Comparison of ENCODE assay signal across 8 mouse cellular contexts in genomic region chr17:6771661-6772489, GRCm38 (mm10). TPM values are rescaled to one million over a fixed set of nuclear protein-coding genes. Genes with fewer than 3 reads are reported as not detected.
DNase-seq lines count a peak whose midpoint lies in the region; ATAC-seq lines count a peak whose summit lies in the region.
"Had no signal": no experiment of that assay in that cellular context is flagged by ENCODE, and none has a peak within 500 bp of the region (broad histone marks: within the 10 kb centered on the region; RNA-seq: fewer than 3 reads in every experiment).

No protein-coding gene starts in this region.

- no peaks in the 10 kb centered on the region for H3K9me3 ChIP-seq in intestine, embryonic 14.5 days (ENCODE audit: control insufficient read depth, low read length)
- H3K9me3 ChIP-seq in intestine, embryonic 15.5 days, result no peaks in the 10 kb centered on the region
- H3K9me3 ChIP-seq in neural tube, embryonic 15.5 days (replicated peaks), result no peaks in the 10 kb centered on the region
- H3K9me3 ChIP-seq in embryonic facial prominence, embryonic 13.5 days, result no peaks in the 10 kb centered on the region
- no peaks in the 10 kb centered on the region for H3K9me3 ChIP-seq in stomach, embryonic 15.5 days

- DNase-seq in intestine, embryonic 14.5 days (ENCODE audit: low spot score), result no peak
- DNase-seq in neural tube, embryonic 10.5 days (ENCODE audit: extremely low spot score, low spot score), result no peak
- DNase-seq in layer of hippocampus, postnatal 14 days (ENCODE audit: low spot score in 2 of 2), result no peak
- DNase-seq: cerebellum, adult 11 months had no signal

- H3K27ac ChIP-seq in intestine, embryonic 14.5 days (ENCODE audit: low read depth), result peak overlapping the region; percentile 25; the same call in 1 of the 2 replicates
- no peak overlapping the region for H3K27ac ChIP-seq in intestine, embryonic 15.5 days
- H3K27ac ChIP-seq in neural tube, embryonic 15.5 days (replicated peaks), result peak overlapping the region; percentile 9; the same call in 1 of the 2 replicates
- peak overlapping the region; percentile 23 for H3K27ac ChIP-seq in embryonic facial prominence, embryonic 13.5 days
- peak overlapping the region; percentile 55 for H3K27ac ChIP-seq in stomach, embryonic 15.5 days

- no peaks in the 10 kb centered on the region for H3K36me3 ChIP-seq in intestine, embryonic 14.5 days (ENCODE audit: control insufficient read depth, insufficient read depth, low read length)
- H3K36me3 ChIP-seq in intestine, embryonic 15.5 days, result no peaks in the 10 kb centered on the region
- H3K36me3 ChIP-seq in neural tube, embryonic 15.5 days, result no peaks in the 10 kb centered on the region
- H3K36me3 ChIP-seq in embryonic facial prominence, embryonic 13.5 days, result no peaks in the 10 kb centered on the region
- H3K36me3 ChIP-seq in stomach, embryonic 15.5 days, result no peaks in the 10 kb centered on the region

- ATAC-seq in intestine, embryonic 14.5 days (replicated peaks; ENCODE audit: low FRiP score, low TSS enrichment, low read depth), result no peak
- no peak for ATAC-seq in intestine, embryonic 15.5 days
- no peak for ATAC-seq in neural tube, embryonic 15.5 days (ENCODE audit: low FRiP score)
- ATAC-seq in embryonic facial prominence, embryonic 13.5 days (ENCODE audit: insufficient number of reproducible peaks, insufficient read depth, low FRiP score, low TSS enrichment, low read depth), result no peak
- no peak for ATAC-seq in stomach, embryonic 15.5 days (ENCODE audit: insufficient read depth, low FRiP score, low read depth)

- no peak overlapping the region for H3K4me3 ChIP-seq in intestine, embryonic 14.5 days (ENCODE audit: low read depth, low read length)
- H3K4me3 ChIP-seq in intestine, embryonic 15.5 days (replicated peaks), result no peak overlapping the region
- H3K4me3 ChIP-seq in neural tube, embryonic 15.5 days (replicated peaks), result no peak overlapping the region
- H3K4me3 ChIP-seq in embryonic facial prominence, embryonic 13.5 days, result no peak overlapping the region
- no peak overlapping the region for H3K4me3 ChIP-seq in stomach, embryonic 15.5 days (replicated peaks)

- H3K9ac ChIP-seq in intestine, embryonic 14.5 days (ENCODE audit: low read length), result no peak overlapping the region
- no peak overlapping the region for H3K9ac ChIP-seq in intestine, embryonic 15.5 days
- no peak overlapping the region for H3K9ac ChIP-seq in neural tube, embryonic 15.5 days (replicated peaks)
- H3K9ac ChIP-seq in embryonic facial prominence, embryonic 13.5 days, result no peak overlapping the region
- H3K9ac ChIP-seq in stomach, embryonic 15.5 days, result no peak overlapping the region

- 69% methylated on average over 16 of the region's 16 CpGs for WGBS in intestine, embryonic 14.5 days
- WGBS in intestine, embryonic 15.5 days, result 72% methylated on average over 16 of the region's 16 CpGs
- 83% methylated on average over 16 of the region's 16 CpGs for WGBS in neural tube, embryonic 15.5 days
- WGBS in embryonic facial prominence, embryonic 13.5 days, result 68% methylated on average over 16 of the region's 16 CpGs
- 64% methylated on average over 16 of the region's 16 CpGs for WGBS in stomach, embryonic 15.5 days

- H3K4me1 ChIP-seq in intestine, embryonic 14.5 days (replicated peaks; ENCODE audit: control insufficient read depth, insufficient read depth, low read length), result no peaks in the 10 kb centered on the region; the same call in none of the 2 replicates
- H3K4me1 ChIP-seq in intestine, embryonic 15.5 days (replicated peaks), result peaks cover 31% of the 10 kb centered on the region; the same call in 1 of the 2 replicates
- peaks cover 25% of the 10 kb centered on the region for H3K4me1 ChIP-seq in neural tube, embryonic 15.5 days
- H3K4me1 ChIP-seq in embryonic facial prominence, embryonic 13.5 days, result peaks cover 5% of the 10 kb centered on the region; the same call in 1 of the 2 replicates
- peaks cover 31% of the 10 kb centered on the region for H3K4me1 ChIP-seq in stomach, embryonic 15.5 days

- no peaks in the 10 kb centered on the region for H3K27me3 ChIP-seq in intestine, embryonic 14.5 days (replicated peaks; ENCODE audit: control insufficient read depth, insufficient read depth, low read length)
- H3K27me3 ChIP-seq in intestine, embryonic 15.5 days (replicated peaks), result no peaks in the 10 kb centered on the region
- H3K27me3 ChIP-seq in neural tube, embryonic 15.5 days (replicated peaks), result no peaks in the 10 kb centered on the region
- no peaks in the 10 kb centered on the region for H3K27me3 ChIP-seq in embryonic facial prominence, embryonic 13.5 days
- H3K27me3 ChIP-seq in stomach, embryonic 15.5 days (replicated peaks), result no peaks in the 10 kb centered on the region

- no peak overlapping the region for H3K4me2 ChIP-seq in intestine, embryonic 14.5 days (ENCODE audit: low read length)
- H3K4me2 ChIP-seq in intestine, embryonic 15.5 days (replicated peaks), result no peak overlapping the region
- no peak overlapping the region for H3K4me2 ChIP-seq in neural tube, embryonic 15.5 days
- H3K4me2 ChIP-seq in embryonic facial prominence, embryonic 13.5 days, result no peak overlapping the region
- H3K4me2 ChIP-seq in stomach, embryonic 15.5 days, result 0 out of 2 replicates have a peak overlapping the region, but pooled peaks have one; percentile 5

RNA-seq across cellular contexts. Expression of gene Ezr, which starts 10.7 kb away (rescaled TPM):
- polyA plus RNA-seq in intestine, embryonic 14.5 days (2014; fragmentation: Nextera tagmentation; extraction: Ambion mirVana), result 159 and 176 TPM in 2 replicates
- 232 and 235 TPM in 2 replicates for polyA plus RNA-seq in intestine, embryonic 15.5 days (2015; fragmentation: Nextera tagmentation; extraction: Ambion mirVana)
- 48.0 and 90.3 TPM in 2 replicates for polyA plus RNA-seq in neural tube, embryonic 15.5 days (2015; fragmentation: Nextera tagmentation; extraction: Ambion mirVana)
- polyA plus RNA-seq in embryonic facial prominence, embryonic 13.5 days (2015; fragmentation: Nextera tagmentation; extraction: Ambion mirVana), result 51.5 and 60.4 TPM in 2 replicates
- polyA plus RNA-seq in stomach, embryonic 15.5 days (2015; fragmentation: Nextera tagmentation; extraction: Ambion mirVana), result 223 and 228 TPM in 2 replicates
- total RNA-seq in layer of hippocampus, postnatal 14 days (2021), result 10 to 100 TPM; 63.0 to 68.2 TPM
